Mouse (Mus musculus): ENCODE data around the gene Hdhd3. TPM values are rescaled to one million over a fixed set of nuclear protein-coding genes. Genes with fewer than 3 reads are reported as not detected.

Hdhd3 gene
- total RNA-seq, 2 experiments from 2014 or later = 10.4 to 10.5 TPM

GRCm38 (mm10) chr4:62475793-62476192 is 27.5 kb downstream of the Hdhd3 start:
- DNase-seq = no peak

DNA sequence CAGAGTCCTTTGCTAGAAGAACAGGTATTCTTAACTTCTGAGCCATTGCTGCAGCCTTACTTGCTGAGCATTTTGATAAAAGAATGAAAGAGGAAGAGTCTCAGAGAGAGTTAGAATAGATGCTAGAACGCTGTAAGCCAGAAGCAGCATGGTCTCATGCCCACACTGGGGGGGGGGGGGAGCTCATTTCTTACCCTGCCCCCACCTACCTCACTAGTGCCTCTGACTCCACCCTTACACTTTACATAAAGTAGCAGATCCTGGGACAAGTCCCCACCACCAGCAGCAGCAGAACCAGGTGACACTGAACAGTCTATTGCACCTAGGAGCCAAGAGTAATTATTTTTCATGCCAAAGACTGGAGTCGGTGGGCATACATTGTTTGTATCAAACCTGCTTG is 28.1 kb downstream of the Hdhd3 start:
- DNase-seq = no peak

GRCm38 (mm10) chr4:62472071-62472470 is 31.2 kb downstream of the Hdhd3 start:
- DNase-seq = no peak

DNA sequence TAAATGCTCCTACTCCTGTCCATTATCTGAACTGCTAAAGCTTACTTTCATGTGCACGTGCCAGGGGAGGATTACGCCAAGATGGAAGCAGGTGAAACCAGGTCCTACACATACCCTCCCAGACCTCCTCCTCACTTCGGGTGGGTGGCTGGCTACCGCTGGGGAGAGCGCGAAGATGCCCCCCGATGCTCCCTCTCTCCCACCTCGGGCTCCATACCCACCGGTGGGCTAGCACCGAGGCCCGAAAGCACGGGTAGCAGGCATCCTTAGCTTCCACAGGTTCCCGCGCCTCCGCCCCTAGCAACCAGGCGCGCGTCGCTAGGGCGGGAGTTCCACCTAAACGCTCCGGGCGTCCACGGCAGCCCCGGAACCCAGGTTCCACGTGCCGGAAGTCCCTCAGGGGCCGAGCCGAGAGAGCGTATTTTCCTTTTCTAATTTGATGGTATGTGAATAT is 32.6 kb downstream of the Hdhd3 start, which contains the start of gene Wdr31:
Wdr31 (minus strand) TSS at position 299 of the 454 bp plus-strand sequence.
- DNase-seq = peak; percentile 79 to 82

GRCm38 (mm10) chr4:62468158-62468557 is 35.1 kb downstream of the Hdhd3 start:
- no peak for DNase-seq

DNA sequence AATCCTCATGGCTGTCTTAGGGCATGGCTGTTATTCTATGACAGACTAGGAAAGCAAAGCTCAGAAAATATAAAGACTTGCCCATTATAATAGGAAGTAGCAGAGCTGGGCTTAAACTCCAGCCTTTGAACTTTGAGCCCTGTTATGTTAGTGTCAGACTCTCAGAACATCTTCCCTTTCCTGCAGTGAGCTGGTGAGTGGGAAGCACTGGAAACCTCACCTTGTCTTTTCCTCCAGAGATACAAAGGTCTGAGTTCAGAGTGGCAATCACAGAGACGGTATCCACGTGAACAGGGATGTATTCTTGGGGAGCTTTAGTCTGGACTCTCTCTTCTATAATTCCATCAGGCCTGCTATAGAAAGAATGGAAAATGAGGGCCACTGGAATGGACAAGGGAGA is 40.1 kb downstream of the Hdhd3 start:
- no peak for DNase-seq

DNA sequence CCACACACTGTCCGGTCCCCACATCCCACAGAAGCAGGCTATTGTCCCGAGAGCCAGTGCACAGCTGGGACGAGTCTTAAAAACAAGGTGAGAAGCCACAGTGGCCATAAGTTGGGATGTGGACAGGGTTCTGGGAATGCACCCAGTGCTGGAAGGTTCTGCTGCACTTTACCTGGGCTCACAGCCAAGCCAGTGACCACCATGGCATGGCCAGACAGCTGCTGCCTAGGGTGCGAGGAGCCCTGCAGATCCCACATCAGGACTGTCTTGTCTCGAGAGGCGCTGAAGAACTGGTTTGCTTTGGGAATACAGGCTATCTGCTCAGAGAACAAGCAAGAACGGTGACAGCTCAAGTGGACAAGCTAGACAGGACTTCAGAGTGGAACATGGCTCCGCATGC is 42.9 kb downstream of the Hdhd3 start:
- no peak for DNase-seq

DNA sequence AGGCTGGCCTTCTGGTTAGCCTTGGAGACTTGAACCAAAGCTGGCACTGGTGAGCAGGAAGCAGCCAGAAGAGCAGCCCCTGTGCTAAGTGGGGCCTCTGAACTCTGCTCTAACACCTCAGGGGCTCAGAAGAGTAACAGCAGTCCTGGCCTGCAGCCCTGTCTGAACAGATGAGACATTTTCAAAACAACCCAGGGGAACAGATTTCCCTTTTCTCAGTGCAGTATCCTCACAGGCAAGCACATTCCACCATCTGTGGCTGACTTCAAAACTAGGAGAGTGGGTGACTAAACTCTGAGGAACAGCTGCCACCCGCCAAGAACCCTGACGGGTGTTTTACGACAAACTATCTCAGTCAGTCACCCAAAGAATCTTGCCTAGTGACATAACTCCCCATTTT is 44.2 kb downstream of the Hdhd3 start:
- DNase-seq = peak; percentile 62 to 66

GRCm38 (mm10) chr4:62454995-62455394 is 48.3 kb downstream of the Hdhd3 start:
- peak in 1 of 2 experiments; percentile 35 for DNase-seq

Other genes with a start within 250 kb of the Hdhd3 start
- gene Slc31a2, start 240.9 kb downstream of the Hdhd3 start, total RNA-seq (2021) = 10 to 100 TPM in 1 of 2 experiments, 1 to 10 TPM in 1; 9.3 to 10.5 TPM
- gene Fkbp15, start 142.9 kb downstream of the Hdhd3 start, total RNA-seq (2021) = 10 to 100 TPM; 36.9 to 41.0 TPM
- gene Slc31a1, start 142.7 kb downstream of the Hdhd3 start, total RNA-seq (2021) = 10 to 100 TPM; 13.0 to 14.4 TPM
- gene Cdc26, start 94.8 kb downstream of the Hdhd3 start, total RNA-seq (2021) = 10 to 100 TPM; 47.5 to 51.8 TPM
- gene Prpf4, start 94.7 kb downstream of the Hdhd3 start, total RNA-seq (2021) = 10 to 100 TPM; 13.1 to 15.0 TPM
- not detected for gene Rnf183, start 68.2 kb downstream of the Hdhd3 start, total RNA-seq (2021)
- gene Wdr31, start 32.6 kb downstream of the Hdhd3 start, total RNA-seq (2021) = 1 to 10 TPM; 7.8 to 8.6 TPM
- gene Bspry, start 23.4 kb downstream of the Hdhd3 start, total RNA-seq (2021) = under 1 TPM; 0.52 to 0.73 TPM
- 10 to 100 TPM; 24.3 to 28.8 TPM for gene Alad, start 16.5 kb upstream of the Hdhd3 start, total RNA-seq (2021)
- gene Pole3, start 21.6 kb upstream of the Hdhd3 start, total RNA-seq (2021) = 10 to 100 TPM; 22.2 to 23.7 TPM
- under 1 TPM in 1 of 2 experiments, not detected in 1; 0.20 TPM for gene 4933430I17Rik, start 21.9 kb upstream of the Hdhd3 start, total RNA-seq (2021)
- 10 to 100 TPM; 14.8 to 19.8 TPM for gene Rgs3, start 56.4 kb upstream of the Hdhd3 start, total RNA-seq (2021)